Mouse (Mus musculus) E14TG2a.4 (cell line): Measurements from ENCODE around the gene Leo1.

Experiments used
- CTCF ChIP-seq: conservative IDR thresholded peaks from 2 replicates; pipeline ENCODE4 v1.5.1; 2014; ENCODE audit warnings: low read length
- NANOG ChIP-seq: IDR thresholded peaks from 2 replicates; pipeline ENCODE4 v1.6.1; 2014; ENCODE audit warnings: borderline replicate concordance, low read length, mixed read lengths
- POU5F1 ChIP-seq: IDR thresholded peaks from 2 replicates; pipeline ENCODE4 v1.6.1; 2014; ENCODE audit warnings: low read length, borderline replicate concordance

- TF ChIP-seq CTCF = no peak
- TF ChIP-seq POU5F1 = no peak
- TF ChIP-seq NANOG = no peak
Observed at GRCm38 (mm10) chr9:75441691-75442131, 387 bp downstream of the Leo1 start.
